Mouse (Mus musculus): ENCODE data around the gene Folr1. TPM values are rescaled to one million over a fixed set of nuclear protein-coding genes. Genes with fewer than 3 reads are reported as not detected.
A peak's percentile ranks its signal among the peaks of the same experiment; 100 is the strongest.

The Folr1 gene
- total RNA-seq (2021) = 10 to 100 TPM in 1 of 2 experiments, 1 to 10 TPM in 1; 4.4 to 35.6 TPM
- long read RNA-seq, experiment 1, partial matches to known transcripts = 1 of 1 reads
- long read RNA-seq, experiment 1, other reads (novel, unspliced or antisense) = 0 of 1 reads
- long read RNA-seq, experiment 2, partial matches to known transcripts = 15 of 20 reads
- long read RNA-seq, experiment 2, other reads (novel, unspliced or antisense) = 4 of 20 reads

DNA sequence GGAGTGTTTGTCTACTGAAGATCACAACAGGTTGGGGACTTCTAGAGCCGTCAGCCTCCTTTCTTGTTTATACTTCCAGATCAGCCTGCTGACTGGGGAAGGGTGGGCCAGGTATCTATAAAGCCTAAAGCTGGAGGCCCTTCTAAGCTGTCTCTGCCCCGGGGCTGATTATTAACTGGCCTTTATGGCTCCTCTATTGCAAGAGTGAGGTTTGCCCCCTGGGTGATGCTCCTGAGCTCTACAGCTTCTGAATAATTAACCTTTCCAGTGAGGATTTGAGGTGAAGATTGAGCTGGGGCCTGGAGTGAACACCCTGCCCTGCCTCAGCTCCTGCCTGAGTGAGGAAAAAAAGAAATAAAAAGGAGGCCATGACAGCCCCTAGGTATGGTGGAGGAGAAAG, at the start of gene Folr1:
Gene Folr1 (minus strand): TSS at position 160 of the 400 bp plus-strand sequence.
- no peak for DNase-seq (ENCODE audit: low spot score in 2 of 2)

- peak; percentile 43 to 58 for DNase-seq (ENCODE audit: low spot score in 2 of 2)
These were observed 47.5 kb upstream of the Folr1 start for GRCm38 (mm10) chr7:101918071-101918470.

DNA sequence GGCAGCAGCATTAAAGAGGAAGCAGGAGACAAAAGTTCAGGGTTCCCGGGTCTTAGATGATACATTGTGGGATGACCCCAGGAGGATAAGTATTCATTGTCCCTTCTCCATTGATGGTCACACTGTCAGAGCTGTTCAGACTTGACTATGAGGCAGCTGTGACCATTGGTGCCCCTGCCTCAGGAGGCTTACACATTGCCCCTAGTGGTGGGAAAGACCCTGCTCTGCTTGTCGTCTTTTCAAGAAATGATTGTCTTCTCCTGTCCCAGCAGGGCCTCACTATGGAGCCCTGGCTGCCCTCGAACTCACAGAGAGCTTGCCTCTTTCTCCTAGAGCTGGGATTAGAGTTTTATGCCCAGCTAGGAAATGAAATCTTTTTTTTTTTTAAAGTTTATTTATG, 41.4 kb upstream of the Folr1 start:
- no peak for DNase-seq (ENCODE audit: low spot score in 2 of 2)

DNA sequence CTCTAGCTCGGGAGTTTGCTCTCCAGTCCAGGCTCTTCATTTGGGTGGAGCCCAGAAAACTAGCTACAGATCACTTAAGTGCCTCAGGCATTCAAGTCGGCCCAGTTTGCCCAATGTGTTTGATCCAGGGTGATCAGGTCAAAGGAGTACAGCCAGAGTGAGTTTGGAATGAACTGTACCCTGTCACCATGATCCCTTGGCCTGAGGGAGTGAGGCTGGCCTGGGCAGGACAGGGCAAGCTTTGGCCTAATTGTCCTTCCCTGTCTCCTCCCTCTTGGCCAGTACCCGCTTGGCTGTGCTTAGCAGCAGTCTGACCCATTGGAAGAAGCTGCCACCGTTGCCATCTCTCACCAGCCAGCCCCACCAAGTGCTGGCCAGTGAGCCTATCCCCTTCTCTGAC, 39.5 kb upstream of the Folr1 start:
- no peak for DNase-seq (ENCODE audit: low spot score in 2 of 2)

DNA sequence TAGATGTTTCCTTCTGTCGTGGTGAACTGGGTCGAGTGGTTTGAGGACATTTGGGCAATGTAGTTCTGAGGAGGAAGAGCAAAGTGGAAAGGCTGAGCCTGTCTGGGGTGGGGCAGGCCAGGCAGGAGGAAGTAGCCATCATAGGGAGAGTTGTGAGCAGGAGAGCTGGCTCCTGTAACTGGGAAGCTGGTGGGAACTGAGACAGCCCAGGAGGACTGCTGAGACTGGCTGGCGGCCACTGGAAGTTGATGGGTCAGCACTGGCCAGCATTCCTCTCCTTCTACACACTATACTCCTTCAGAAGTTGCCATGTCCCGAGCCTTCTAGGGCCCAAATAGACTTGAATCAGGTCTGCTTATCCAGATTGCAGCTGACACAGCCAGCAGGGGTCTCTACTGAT, 37.8 kb upstream of the Folr1 start:
- DNase-seq (ENCODE audit: low spot score in 2 of 2) = no peak

- no peak for DNase-seq (ENCODE audit: low spot score in 2 of 2)
These were observed 36.1 kb upstream of the Folr1 start for GRCm38 (mm10) chr7:101906696-101907095.

DNA sequence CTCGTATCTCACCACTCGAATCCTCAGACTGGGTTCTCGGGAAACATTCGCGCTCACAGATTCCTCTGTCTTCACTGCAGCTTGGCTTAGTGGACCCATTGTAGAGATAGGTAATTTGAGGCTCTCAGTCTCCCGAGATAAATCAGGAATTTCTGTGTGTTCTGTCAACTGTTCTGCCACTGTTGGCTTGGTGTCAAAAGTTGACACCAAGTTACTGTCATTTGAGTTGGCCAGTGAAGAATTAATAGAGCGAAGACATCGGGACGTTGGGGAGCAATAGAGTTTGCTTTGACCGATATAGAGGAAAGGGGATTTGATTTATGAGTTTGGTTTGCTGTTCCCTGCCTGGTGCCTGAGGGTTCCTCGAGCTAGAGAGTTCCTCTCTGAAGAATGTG, 35.7 kb upstream of the Folr1 start, which contains the start of gene Tomt:
Gene Tomt (minus strand): TSS at position 73 of the 395 bp plus-strand sequence.
- DNase-seq (ENCODE audit: low spot score in 2 of 2) = no peak

- DNase-seq (ENCODE audit: low spot score in 2 of 2) = peak; percentile 100
These were observed 35.1 kb upstream of the Folr1 start, which contains the start of gene Lamtor1 for GRCm38 (mm10) chr7:101905561-101906286. TSS of gene Lamtor1 (plus strand) at chr7:101905904.

DNA sequence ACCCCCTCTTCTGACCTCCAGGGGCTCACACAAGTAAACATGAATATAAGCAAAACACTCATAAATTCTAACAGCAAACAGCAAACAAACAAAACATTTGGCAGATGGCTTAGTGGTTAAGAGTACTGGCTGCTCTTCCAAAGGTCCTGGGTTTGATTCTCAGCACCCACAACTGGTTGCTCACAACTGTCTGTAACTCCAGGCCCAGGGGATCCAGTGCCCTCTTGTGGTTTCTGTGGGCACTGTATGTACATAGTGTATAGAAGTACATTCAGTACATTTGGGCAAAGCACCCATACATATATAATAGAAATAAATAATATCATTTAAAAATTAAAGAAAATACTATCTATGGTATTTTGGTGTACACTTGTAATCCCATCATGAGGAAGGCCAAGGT, 32.3 kb upstream of the Folr1 start:
- DNase-seq (ENCODE audit: low spot score in 2 of 2) = no peak

DNA sequence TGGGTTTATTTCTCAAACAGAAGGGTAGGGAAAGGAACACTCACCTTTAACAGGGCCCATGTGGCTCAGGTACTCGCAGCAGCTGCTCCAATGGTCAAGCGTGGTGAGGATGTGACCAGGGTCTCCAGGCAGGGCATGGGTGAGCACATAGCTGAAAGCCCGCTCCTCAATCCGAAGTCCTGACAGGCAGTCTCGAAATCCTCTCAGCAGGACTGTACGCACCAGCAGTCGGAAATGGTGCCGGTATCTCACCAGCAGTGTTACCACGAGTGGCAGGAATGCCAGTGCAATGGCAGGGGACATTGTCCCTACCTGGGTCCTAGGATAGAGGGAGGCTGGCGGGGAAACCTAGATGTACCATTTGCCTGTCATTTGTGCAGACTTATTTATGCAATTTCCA, 31.4 kb upstream of the Folr1 start:
- DNase-seq (ENCODE audit: low spot score in 2 of 2) = no peak

- DNase-seq (ENCODE audit: low spot score in 2 of 2) = no peak
These were observed 29.9 kb upstream of the Folr1 start for GRCm38 (mm10) chr7:101900331-101901097.

DNA sequence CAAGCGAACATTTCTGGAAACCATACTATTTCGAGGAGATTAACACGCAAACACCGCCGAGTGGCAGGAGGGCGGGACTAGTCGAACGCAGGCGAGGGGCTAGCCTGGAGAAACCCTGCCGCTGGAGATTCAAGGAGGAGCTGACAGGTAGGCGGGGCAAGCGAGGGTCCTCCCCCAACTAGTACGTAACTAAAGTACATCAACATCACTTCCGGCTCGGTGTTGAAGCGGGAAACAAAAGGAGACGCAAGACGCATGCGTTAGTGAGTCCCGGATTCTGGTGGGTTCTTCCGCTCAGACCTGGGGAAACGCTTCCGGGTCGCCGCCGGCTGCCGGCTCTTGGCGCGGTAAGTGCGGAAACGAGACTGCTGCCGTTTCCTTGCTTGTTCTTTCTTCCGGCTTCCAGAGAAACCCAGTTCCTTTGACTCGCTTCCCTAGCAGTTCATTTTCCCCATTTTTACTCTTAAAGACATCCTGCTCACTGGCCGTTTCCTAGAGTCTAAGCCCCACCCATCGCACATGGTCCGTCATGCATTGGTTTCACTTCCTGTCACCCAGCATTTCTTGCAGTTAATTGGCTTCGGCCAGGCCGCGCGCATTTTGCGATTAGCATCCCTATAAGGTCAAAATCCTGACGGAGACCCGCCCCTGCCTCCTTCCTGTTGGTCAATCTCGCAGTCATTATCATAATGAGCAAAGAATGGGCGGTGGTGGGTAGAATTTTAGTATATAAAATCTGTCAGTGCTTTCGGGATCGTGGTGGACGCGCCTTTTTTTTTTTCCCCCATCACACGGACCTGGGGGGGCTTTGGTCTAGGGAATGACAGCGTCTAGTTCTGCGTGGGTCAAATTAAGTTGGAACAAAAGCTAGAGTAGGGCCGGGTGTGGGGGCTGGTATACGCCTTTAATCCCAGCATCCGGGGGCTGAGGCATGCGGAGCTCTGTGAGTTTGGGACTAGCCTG, 25.8 kb upstream of the Folr1 start:
- DNase-seq (ENCODE audit: low spot score in 2 of 2) = peak; percentile 97 to 98

DNA sequence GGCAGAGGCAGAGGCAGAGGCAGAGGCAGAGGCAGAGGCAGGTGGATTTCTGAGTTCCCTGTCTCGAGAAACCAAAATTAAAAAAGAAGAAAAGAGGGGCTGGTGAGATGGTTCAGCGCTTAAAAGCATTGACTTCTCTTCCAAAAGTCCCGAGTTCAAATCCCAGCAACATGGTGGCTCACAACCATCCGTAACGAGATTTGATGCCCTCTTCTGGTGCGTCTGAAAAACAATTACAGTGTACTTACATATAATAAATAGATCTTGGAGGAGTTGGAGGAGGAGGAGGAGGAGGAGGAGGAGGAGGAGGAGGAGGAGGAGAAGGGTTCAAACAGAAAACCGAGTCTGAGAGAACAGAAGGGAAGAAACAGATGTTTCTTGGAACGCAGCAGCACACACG, 25.1 kb upstream of the Folr1 start:
- no peak for DNase-seq (ENCODE audit: low spot score in 2 of 2)

- no peak for DNase-seq (ENCODE audit: low spot score in 2 of 2)
These were observed 17.9 kb upstream of the Folr1 start for GRCm38 (mm10) chr7:101888460-101888859.

DNA sequence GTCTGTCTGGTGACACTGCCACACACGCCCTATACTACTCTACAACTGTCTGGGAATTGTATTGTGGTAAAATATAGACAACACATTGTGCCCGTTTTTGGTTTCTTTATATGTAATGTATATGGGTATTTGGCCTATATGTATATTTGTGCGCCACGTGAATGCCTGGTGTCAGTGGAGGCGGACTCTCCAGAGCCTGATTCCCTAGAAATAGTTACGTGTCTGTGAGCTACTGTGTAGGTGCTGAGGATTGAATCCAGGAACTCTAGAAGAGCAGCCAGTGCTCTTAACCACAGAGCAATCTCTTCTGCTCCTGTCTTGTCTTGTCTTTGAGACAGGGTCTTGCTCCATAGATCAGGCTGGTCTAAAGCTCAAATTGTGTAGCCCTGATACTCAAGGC, 15.7 kb upstream of the Folr1 start:
- no peak for DNase-seq (ENCODE audit: low spot score in 2 of 2)

- no peak for DNase-seq (ENCODE audit: low spot score in 2 of 2)
These were observed 13.6 kb upstream of the Folr1 start for GRCm38 (mm10) chr7:101884160-101884559.

DNA sequence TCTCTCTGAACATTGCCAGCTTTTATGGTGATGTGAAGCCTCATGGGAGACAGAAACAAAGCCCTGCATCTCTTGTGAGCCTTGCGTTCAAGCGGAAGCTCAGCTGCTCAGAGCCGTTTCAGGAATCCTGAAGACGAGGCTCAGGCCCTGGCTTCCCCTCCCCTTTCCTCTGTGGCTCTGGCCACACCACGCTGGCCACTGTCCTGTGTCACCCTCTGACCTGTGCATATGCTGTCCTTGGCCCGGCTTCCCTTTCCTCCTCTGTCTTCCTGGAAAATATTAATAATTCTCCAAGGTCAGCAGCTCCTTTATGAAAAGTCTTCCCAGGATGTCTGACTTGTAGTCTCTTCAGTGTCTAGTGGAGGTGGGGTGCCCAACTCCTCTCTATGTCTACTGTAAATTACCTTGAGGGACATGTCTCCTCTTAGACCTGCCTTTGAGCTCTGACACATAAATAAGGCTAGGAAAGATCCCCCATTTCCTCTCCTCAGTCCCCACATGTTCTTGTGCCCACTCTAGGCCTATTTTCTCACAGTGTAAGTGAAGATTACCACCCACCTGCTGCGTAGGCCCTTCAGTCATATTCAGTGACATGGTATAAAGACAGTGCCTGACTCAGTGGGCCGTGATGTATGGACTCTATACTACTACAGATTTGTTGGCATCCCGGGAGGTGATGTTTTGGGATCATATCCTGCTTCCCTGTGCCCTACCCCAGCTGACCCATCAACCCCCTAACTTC, 12.0 kb upstream of the Folr1 start:
- DNase-seq (ENCODE audit: low spot score in 2 of 2) = no peak

DNA sequence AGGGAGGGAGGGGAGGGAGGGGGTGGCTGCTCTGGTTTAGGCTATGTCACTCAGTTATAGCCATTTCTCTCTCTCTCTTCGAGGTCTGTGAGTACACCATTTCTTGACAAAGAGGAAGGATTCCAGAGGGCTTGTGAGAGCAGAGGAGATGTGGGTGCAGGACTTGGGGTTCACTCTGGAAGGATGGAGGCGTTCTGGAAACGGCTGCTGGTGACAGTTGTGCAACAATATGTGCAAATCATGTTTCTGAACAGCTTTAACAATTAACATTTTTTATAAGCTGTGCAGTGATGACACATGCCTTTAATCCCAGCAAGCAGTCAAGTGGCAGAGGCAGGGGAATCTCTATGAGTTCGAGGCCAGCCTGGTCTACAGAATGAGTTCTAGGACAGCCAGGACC, 10.3 kb upstream of the Folr1 start:
- DNase-seq (ENCODE audit: low spot score in 2 of 2) = peak in 1 of 2 experiments; percentile 60

DNA sequence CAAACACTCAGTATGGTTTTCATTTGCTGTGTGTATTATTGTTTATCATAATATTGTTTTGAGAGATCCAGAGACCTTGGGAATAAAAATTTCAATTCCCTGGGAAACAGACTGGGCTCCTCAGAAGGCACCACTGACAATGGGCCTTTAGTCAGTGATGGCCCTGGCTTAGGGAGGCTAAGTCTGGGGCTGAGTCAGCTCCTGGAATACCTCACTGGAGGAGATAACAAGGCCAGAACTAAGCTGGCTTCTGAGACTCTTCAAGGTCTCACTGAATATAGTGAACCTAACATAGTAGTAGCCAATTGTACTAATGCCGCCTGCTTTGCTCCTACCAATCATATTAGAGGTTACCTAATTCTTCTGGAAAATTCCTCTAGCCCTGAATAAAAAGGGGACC, 5.4 kb upstream of the Folr1 start:
- no peak for DNase-seq (ENCODE audit: low spot score in 2 of 2)

- DNase-seq (ENCODE audit: low spot score in 2 of 2) = no peak
These were observed 708 bp upstream of the Folr1 start for GRCm38 (mm10) chr7:101871296-101871695.
